Mouse (Mus musculus) intestine, embryonic 16.5 days (tissue): ENCODE measurements at regions not wholly inside any gene's neighbourhood (a gene's known extent, or its start where the extent isn't known, plus 50 kb on each side); places are given as distances from the start of the nearest gene placed in this dataset.

Experiments
- ATAC-seq: fragments of 200-750 bp; cut with Nextera tagmentation; 2 replicates; pipeline ENCODE4 v1.8.0; 2017; ENCODE audit warnings: moderate TSS enrichment, moderate library complexity
- H3K27ac ChIP-seq: fragments of 300-500 bp; sonication (generic); 2 replicates; pipeline ENCODE4 v1.5.1; 2014; ENCODE audit warnings: mild to moderate bottlenecking, low read length
- H3K27me3 ChIP-seq: fragments of 300-500 bp; sonication (generic); replicated peaks from 2 replicates; pipeline ENCODE4 v1.6.1; 2014; ENCODE audit warnings: low read length, control low read depth, mixed read lengths; ENCODE audit not compliant: control insufficient read depth, insufficient read depth
- H3K36me3 ChIP-seq: fragments of 300-500 bp; sonication (generic); 2 replicates; pipeline ENCODE4 v1.6.1; 2014; ENCODE audit warnings: low read length, control low read depth; ENCODE audit not compliant: control insufficient read depth, insufficient read depth
- H3K4me1 ChIP-seq: fragments of 300-500 bp; sonication (generic); 2 replicates; pipeline ENCODE4 v1.6.1; 2014; ENCODE audit warnings: low read length, control low read depth, mixed read lengths; ENCODE audit not compliant: control insufficient read depth, insufficient read depth
- H3K4me2 ChIP-seq: fragments of 300-500 bp; sonication (generic); 2 replicates; pipeline ENCODE4 v1.6.1; 2014; ENCODE audit warnings: low read depth, low read length, control low read depth
- H3K4me3 ChIP-seq: fragments of 300-500 bp; sonication (generic); 2 replicates; pipeline ENCODE4 v1.5.1; 2014; ENCODE audit warnings: mild to moderate bottlenecking, low read length
- H3K9ac ChIP-seq: fragments of 300-500 bp; sonication (generic); 2 replicates; pipeline ENCODE4 v1.6.1; 2014; ENCODE audit warnings: low read depth, low read length
- H3K9me3 ChIP-seq: fragments of 300-500 bp; sonication (generic); 2 replicates; pipeline ENCODE4 v1.6.1; 2016; ENCODE audit warnings: low read length, control low read depth; ENCODE audit not compliant: control insufficient read depth
- WGBS: fragments of 180-500 bp; shearing (Covaris S2); extraction: QIAGEN DNeasy Blood & Tissue Kit; methylation state at CpG from one replicate; pipeline ENCODE4 v1.1.7; 2014; 5-methylcytosine and 5-hydroxymethylcytosine counted together

GRCm38 (mm10) chr7:110713661-110714060 is 54.3 kb upstream of the Ampd3 start:
- no peaks in the 10 kb centered on the region for H3K36me3 ChIP-seq
- no peak overlapping the region for H3K9ac ChIP-seq
- WGBS, result 67% methylated on average over 3 of the region's 3 CpGs
- no peak overlapping the region for H3K4me3 ChIP-seq
- H3K9me3 ChIP-seq, result peaks cover 3% of the 10 kb centered on the region; the same call in 1 of the 2 replicates
- H3K4me1 ChIP-seq, result no peaks in the 10 kb centered on the region
- no peak overlapping the region for H3K4me2 ChIP-seq
- no peak overlapping the region for H3K27ac ChIP-seq
- no peaks in the 10 kb centered on the region for H3K27me3 ChIP-seq
- no peak for ATAC-seq

GRCm38 (mm10) chr7:110715110-110715509 is 52.9 kb upstream of the Ampd3 start:
- H3K9ac ChIP-seq, result no peak overlapping the region
- peaks cover 3% of the 10 kb centered on the region; the same call in 1 of the 2 replicates for H3K9me3 ChIP-seq
- no peaks in the 10 kb centered on the region for H3K36me3 ChIP-seq
- no peak overlapping the region for H3K4me2 ChIP-seq
- WGBS, result 91% methylated on average over 3 of the region's 3 CpGs
- H3K27ac ChIP-seq, result no peak overlapping the region
- no peaks in the 10 kb centered on the region for H3K4me1 ChIP-seq
- H3K27me3 ChIP-seq, result no peaks in the 10 kb centered on the region
- no peak overlapping the region for H3K4me3 ChIP-seq
- no peak for ATAC-seq

GRCm38 (mm10) chr7:110715545-110715944 is 52.5 kb upstream of the Ampd3 start:
- H3K27me3 ChIP-seq, result no peaks in the 10 kb centered on the region
- no peak for ATAC-seq
- H3K4me1 ChIP-seq, result no peaks in the 10 kb centered on the region
- H3K27ac ChIP-seq, result no peak overlapping the region
- no peak overlapping the region for H3K4me3 ChIP-seq
- no peak overlapping the region for H3K4me2 ChIP-seq
- WGBS, result 75% methylated on average over 6 of the region's 6 CpGs
- no peak overlapping the region for H3K9ac ChIP-seq
- H3K9me3 ChIP-seq, result peaks cover 3% of the 10 kb centered on the region; the same call in 1 of the 2 replicates
- no peaks in the 10 kb centered on the region for H3K36me3 ChIP-seq

- Histone ChIP-seq H3K4me1 (no peaks in the 10 kb centered on the region), H3K9ac (no peak overlapping the region), H3K27ac (no peak overlapping the region), H3K36me3 (no peaks in the 10 kb centered on the region), H3K27me3 (no peaks in the 10 kb centered on the region), H3K4me2 (no peak overlapping the region), H3K9me3 (no peaks in the 10 kb centered on the region), H3K4me3 (no peak overlapping the region)
- 80% methylated on average over 6 of the region's 6 CpGs for WGBS
- ATAC-seq, result no peak
These were observed 50.9 kb upstream of the Ampd3 start for GRCm38 (mm10) chr7:110717104-110717503.
